Mouse (Mus musculus) mammary gland, adult 2 months (tissue): ENCODE results near the gene Gm11011. TPM values are rescaled to one million over a fixed set of nuclear protein-coding genes. Genes with fewer than 3 reads are reported as not detected.

Experiments
- polyA plus RNA-seq: library from polyadenylated mRNA; depleted of rRNA; stranded (reverse); fragments of >200 nt; gene quantifications from 2 replicates; pipeline ENCODE4 v1.2.3, GENCODE M21; 2012; ENCODE audit warnings: low replicate concordance; rRNA removed

The Gm11011 gene
- not detected in 2 replicates for polyA plus RNA-seq

GRCm38 (mm10) chr2:169587645-169588044, at the start of gene Gm11011:
TSS of gene Gm11011 (minus strand) at chr2:169587745.

GRCm38 (mm10) chr2:169632338-169633151, 45.0 kb upstream of the Gm11011 start, which contains the start of gene Tshz2:
TSS of gene Tshz2 (plus strand) at chr2:169633013.

Other genes with a start within 250 kb of the Gm11011 start
- 16.0 and 18.8 TPM in 2 replicates for gene Tshz2, start 45.3 kb upstream of the Gm11011 start, polyA plus RNA-seq